Mouse (Mus musculus) embryonic facial prominence, embryonic 14.5 days (tissue): ENCODE results near the gene Chka. TPM values are rescaled to one million over a fixed set of nuclear protein-coding genes. Genes with fewer than 3 reads are reported as not detected.

Experiments
- ATAC-seq: fragments of 200-750 bp; cut with Nextera tagmentation; 2 replicates; pipeline ENCODE4 v1.8.0; 2017; ENCODE audit warnings: low read depth, moderate number of reproducible peaks, moderate TSS enrichment
- DNase-seq: peaks from one replicate; pipeline ENCODE4 v3.0.0-alpha.2; 2015; ENCODE audit warnings: low spot score
- H3K27ac ChIP-seq: fragments of 300-500 bp; sonication (generic); replicated peaks from 2 replicates; pipeline ENCODE4 v1.5.1; 2014; ENCODE audit warnings: low read depth, mild to moderate bottlenecking, low read length, moderate library complexity
- H3K27me3 ChIP-seq: fragments of 300-500 bp; sonication (generic); replicated peaks from 2 replicates; pipeline ENCODE4 v1.6.1; 2014; ENCODE audit warnings: low read length; ENCODE audit not compliant: control insufficient read depth, insufficient read depth
- H3K36me3 ChIP-seq: fragments of 300-500 bp; sonication (generic); 2 replicates; pipeline ENCODE4 v1.6.1; 2014; ENCODE audit warnings: low read length, mixed read lengths; ENCODE audit not compliant: control insufficient read depth, insufficient read depth
- H3K4me1 ChIP-seq: fragments of 300-500 bp; sonication (generic); 2 replicates; pipeline ENCODE4 v1.6.1; 2014; ENCODE audit warnings: antibody characterized with exemption, low read length; ENCODE audit not compliant: control insufficient read depth, insufficient read depth
- H3K4me2 ChIP-seq: fragments of 300-500 bp; sonication (generic); 2 replicates; pipeline ENCODE4 v1.6.1; 2014; ENCODE audit warnings: low read depth, mild to moderate bottlenecking, low read length, moderate library complexity, mixed read lengths
- H3K4me3 ChIP-seq: fragments of 300-500 bp; sonication (generic); 2 replicates; pipeline ENCODE4 v1.5.1; 2014; ENCODE audit warnings: low read depth, mild to moderate bottlenecking, low read length
- H3K9ac ChIP-seq: fragments of 300-500 bp; sonication (generic); 2 replicates; pipeline ENCODE4 v1.6.1; 2014; ENCODE audit warnings: low read depth, mild to moderate bottlenecking, low read length, moderate library complexity, mixed read lengths
- H3K9me3 ChIP-seq: fragments of 300-500 bp; sonication (generic); 2 replicates; pipeline ENCODE4 v1.6.1; 2016; ENCODE audit warnings: low read length; ENCODE audit not compliant: control insufficient read depth
- whole genome bisulfite sequencing: fragments of 180-500 bp; shearing (Covaris S2); extraction: QIAGEN DNeasy Blood & Tissue Kit; methylation state at CpG from one replicate; pipeline ENCODE4 v1.1.7; 2014; 5-methylcytosine and 5-hydroxymethylcytosine counted together
- polyA plus RNA-seq: library from polyadenylated mRNA; unstranded; fragments of >200 nt; fragmentation: Nextera tagmentation; extraction: Ambion mirVana; gene quantifications from 2 replicates; pipeline ENCODE4 v1.2.1, GENCODE M21; 2014

The Chka gene
- polyA plus RNA-seq, 1 experiment from 2014 or later = 31.3 TPM

GRCm38 (mm10) chr19:3889096-3889495 lies 37.5 kb downstream of the Chka start:
- 92% methylated on average over 5 of the region's 5 CpGs for WGBS
- no peak for ATAC-seq
- no peaks in the 10 kb centered on the region for H3K4me1 ChIP-seq

GRCm38 (mm10) chr19:3890181-3890580 lies 38.6 kb downstream of the Chka start:
- H3K4me3 ChIP-seq = no peak overlapping the region
- no peak overlapping the region for H3K4me2 ChIP-seq
- no peaks in the 10 kb centered on the region for H3K4me1 ChIP-seq
- DNase-seq (no peak), ATAC-seq (no peak)
- WGBS = 85% methylated on average over 8 of the region's 8 CpGs
- peaks cover 73% of the 10 kb centered on the region for H3K36me3 ChIP-seq
- no peaks in the 10 kb centered on the region for H3K27me3 ChIP-seq
- H3K9me3 ChIP-seq = no peaks in the 10 kb centered on the region
- H3K9ac ChIP-seq = no peak overlapping the region
- no peak overlapping the region for H3K27ac ChIP-seq

More at GRCm38 (mm10) chr19:3889096-3889495, 37.5 kb downstream of the Chka start:
- H3K9ac ChIP-seq = no peak overlapping the region
- no peak overlapping the region for H3K4me2 ChIP-seq
- no peaks in the 10 kb centered on the region for H3K27me3 ChIP-seq
- H3K27ac ChIP-seq = no peak overlapping the region
- no peaks in the 10 kb centered on the region for H3K9me3 ChIP-seq
- peaks cover 66% of the 10 kb centered on the region for H3K36me3 ChIP-seq
- H3K4me3 ChIP-seq = no peak overlapping the region
- DNase-seq = no peak

- Histone ChIP-seq H3K27me3 (no peaks in the 10 kb centered on the region), H3K4me1 (no peaks in the 10 kb centered on the region), H3K9ac (no peak overlapping the region), H3K4me2 (no peak overlapping the region), H3K27ac (no peak overlapping the region), H3K9me3 (no peaks in the 10 kb centered on the region), H3K4me3 (no peak overlapping the region), H3K36me3 (peaks cover 92% of the 10 kb centered on the region)
- WGBS = 90% methylated on average over 4 of the region's 4 CpGs
- ATAC-seq = no peak
- no peak for DNase-seq
Measured at GRCm38 (mm10) chr19:3893545-3894116, 42.1 kb downstream of the Chka start.

- Histone ChIP-seq H3K27me3 (no peaks in the 10 kb centered on the region), H3K4me1 (no peaks in the 10 kb centered on the region), H3K9ac (no peak overlapping the region), H3K4me2 (no peak overlapping the region), H3K9me3 (no peaks in the 10 kb centered on the region), H3K27ac (no peak overlapping the region), H3K36me3 (peaks cover 95% of the 10 kb centered on the region), H3K4me3 (no peak overlapping the region)
- DNase-seq (no peak), ATAC-seq (no peak)
- 86% methylated on average over 2 of the region's 2 CpGs for WGBS
Measured at GRCm38 (mm10) chr19:3894294-3894693, 42.7 kb downstream of the Chka start.

GRCm38 (mm10) chr19:3895171-3895631 lies 43.6 kb downstream of the Chka start:
- H3K27me3 ChIP-seq = no peaks in the 10 kb centered on the region
- ATAC-seq (peak; percentile 65; the same call in 1 of the 2 replicates), DNase-seq (no peak)
- WGBS = 25% methylated on average over 3 of the region's 3 CpGs
- H3K27ac ChIP-seq = no peak overlapping the region
- no peaks in the 10 kb centered on the region for H3K9me3 ChIP-seq
- H3K4me1 ChIP-seq = no peaks in the 10 kb centered on the region
- no peak overlapping the region for H3K4me3 ChIP-seq
- peaks cover 99% of the 10 kb centered on the region for H3K36me3 ChIP-seq
- H3K9ac ChIP-seq = no peak overlapping the region
- no peak overlapping the region for H3K4me2 ChIP-seq

GRCm38 (mm10) chr19:3896208-3896607 lies 44.6 kb downstream of the Chka start:
- no peak overlapping the region for H3K9ac ChIP-seq
- WGBS = 91% methylated on average over 10 of the region's 10 CpGs
- no peaks in the 10 kb centered on the region for H3K4me1 ChIP-seq
- H3K4me3 ChIP-seq = no peak overlapping the region
- peaks cover 92% of the 10 kb centered on the region for H3K36me3 ChIP-seq
- DNase-seq = no peak
- no peak overlapping the region for H3K27ac ChIP-seq
- no peak overlapping the region for H3K4me2 ChIP-seq
- ATAC-seq = no peak
- H3K27me3 ChIP-seq = no peaks in the 10 kb centered on the region
- no peaks in the 10 kb centered on the region for H3K9me3 ChIP-seq

- ATAC-seq (no peak), DNase-seq (no peak)
- no peaks in the 10 kb centered on the region for H3K9me3 ChIP-seq
- H3K27me3 ChIP-seq = no peaks in the 10 kb centered on the region
- H3K4me3 ChIP-seq = no peak overlapping the region
- H3K36me3 ChIP-seq = peaks cover 92% of the 10 kb centered on the region
- H3K4me2 ChIP-seq = no peak overlapping the region
- H3K27ac ChIP-seq = no peak overlapping the region
- 97% methylated on average over 5 of the region's 5 CpGs for WGBS
- no peak overlapping the region for H3K9ac ChIP-seq
- no peaks in the 10 kb centered on the region for H3K4me1 ChIP-seq
Measured at GRCm38 (mm10) chr19:3897557-3897956, 46.0 kb downstream of the Chka start.

GRCm38 (mm10) chr19:3898952-3899351 lies 47.4 kb downstream of the Chka start:
- Histone ChIP-seq H3K36me3 (peaks cover 89% of the 10 kb centered on the region), H3K27ac (no peak overlapping the region), H3K4me2 (no peak overlapping the region), H3K4me3 (no peak overlapping the region), H3K9me3 (no peaks in the 10 kb centered on the region), H3K27me3 (no peaks in the 10 kb centered on the region), H3K9ac (no peak overlapping the region), H3K4me1 (no peaks in the 10 kb centered on the region)
- 71% methylated on average over 7 of the region's 7 CpGs for WGBS
- ATAC-seq (no peak), DNase-seq (no peak)

GRCm38 (mm10) chr19:3899618-3900017 lies 48.0 kb downstream of the Chka start:
- H3K27ac ChIP-seq = no peak overlapping the region
- DNase-seq (no peak), ATAC-seq (no peak)
- H3K36me3 ChIP-seq = peaks cover 82% of the 10 kb centered on the region
- H3K4me1 ChIP-seq = 0 out of 2 replicates have a peak, but pooled peaks cover 4% of the 10 kb centered on the region
- H3K9ac ChIP-seq = no peak overlapping the region
- no peaks in the 10 kb centered on the region for H3K27me3 ChIP-seq
- H3K4me3 ChIP-seq = no peak overlapping the region
- H3K9me3 ChIP-seq = no peaks in the 10 kb centered on the region
- H3K4me2 ChIP-seq = no peak overlapping the region
- 96% methylated on average over 4 of the region's 4 CpGs for WGBS
